In the genomic region with DNA sequence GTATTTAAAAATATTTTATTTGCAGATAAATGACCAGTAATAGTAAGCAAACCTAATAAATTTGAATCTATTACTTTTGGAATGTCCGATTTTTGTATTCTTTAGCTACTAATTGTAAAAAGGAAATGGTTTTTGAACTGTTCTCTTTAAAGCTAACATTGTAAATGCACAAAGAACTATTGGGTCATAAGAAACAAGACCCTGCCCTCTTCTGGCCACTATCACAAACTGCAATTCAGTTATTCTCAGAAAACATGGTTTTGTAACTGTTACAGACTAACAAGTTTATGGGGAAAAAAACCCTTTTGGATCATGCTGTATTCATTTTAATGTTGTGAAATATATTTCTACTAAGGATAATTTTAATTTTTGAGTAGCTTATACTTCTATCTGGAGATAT, we compare ENCODE assay signal across 18 mouse cellular contexts. TPM values are rescaled to one million over a fixed set of nuclear protein-coding genes. Genes with fewer than 3 reads are reported as not detected.
A peak's percentile ranks its signal among the peaks of the same experiment; 100 is the strongest.
DNase-seq lines count a peak whose midpoint lies in the region; ATAC-seq and TF ChIP-seq lines count a peak whose summit lies in the region.
"Had no signal": no experiment of that assay in that cellular context is flagged by ENCODE, and none has a peak within 500 bp of the region (broad histone marks: within the 10 kb centered on the region; RNA-seq: fewer than 3 reads in every experiment).

No protein-coding gene starts in this region.

- 17% methylated on average over 1 of the region's 1 CpGs for WGBS in forebrain, embryonic 14.5 days
- WGBS in forebrain, embryonic 15.5 days, result 31% methylated on average over 1 of the region's 1 CpGs

- H3K9me3 ChIP-seq in forebrain, embryonic 14.5 days (replicated peaks; ENCODE audit: control insufficient read depth, low read length), result no peaks in the 10 kb centered on the region
- no peaks in the 10 kb centered on the region for H3K9me3 ChIP-seq in forebrain, embryonic 15.5 days
- H3K9me3 ChIP-seq: forebrain, embryonic 10.5 days; heart, embryonic 15.5 days; liver, embryonic 13.5 days had no signal

- DNase-seq in forebrain, embryonic 14.5 days (ENCODE audit: low spot score), result peak; percentile 63
- DNase-seq in left cerebral cortex, adult 2 months (ENCODE audit: extremely low spot score in 1 of 2, low spot score in 2 of 2), result no peak
- no peak for DNase-seq in left cerebral cortex, postnatal 25 days (ENCODE audit: low spot score in 2 of 2)
- peak; percentile 34 for DNase-seq in A20 (ENCODE audit: low read depth, low spot score)
- no peak for DNase-seq in cerebellum, adult 9-11 months
- DNase-seq: gastrocnemius, postnatal 14 days; kidney, adult 18-20 months; layer of hippocampus, adult 9-11 months; liver, embryonic 13.5 days; spleen, adult 18-20 months; thymus, adult 18-20 months had no signal

- ATAC-seq in forebrain, embryonic 14.5 days, result no peak
- no peak for ATAC-seq in forebrain, embryonic 15.5 days (replicated peaks)
- peak; percentile 70 for ATAC-seq in activated CD4-positive, CD25-positive, alpha-beta regulatory T cell, adult 4 months
- no peak for ATAC-seq in monocyte, adult 5-6 weeks (replicated peaks; ENCODE audit: insufficient number of reproducible peaks, low FRiP score, low TSS enrichment, poor library complexity, severe bottlenecking)

- peaks cover 5% of the 10 kb centered on the region for H3K27me3 ChIP-seq in forebrain, embryonic 14.5 days (replicated peaks; ENCODE audit: control insufficient read depth, insufficient read depth, low read length)
- H3K27me3 ChIP-seq in forebrain, embryonic 15.5 days, result peaks cover 12% of the 10 kb centered on the region

- no peaks in the 10 kb centered on the region for H3K36me3 ChIP-seq in forebrain, embryonic 14.5 days (ENCODE audit: control insufficient read depth, insufficient read depth, low read length)
- H3K36me3 ChIP-seq in forebrain, embryonic 15.5 days, result no peaks in the 10 kb centered on the region
- H3K36me3 ChIP-seq: heart, embryonic 15.5 days; liver, embryonic 13.5 days had no signal

- no peak overlapping the region for H3K27ac ChIP-seq in forebrain, embryonic 14.5 days (ENCODE audit: low read depth, low read length)
- H3K27ac ChIP-seq in forebrain, embryonic 15.5 days (replicated peaks), result no peak overlapping the region
- H3K27ac ChIP-seq in left cerebral cortex, adult 2 months, result no peak overlapping the region
- H3K27ac ChIP-seq: forebrain, embryonic 10.5 days; heart, embryonic 15.5 days; liver, embryonic 13.5 days had no signal

- TF ChIP-seq CTCF in left cerebral cortex, adult 2 months (IDR thresholded peaks at IDR 0.05), result peak; percentile 73

- peaks cover 5% of the 10 kb centered on the region for H3K4me1 ChIP-seq in forebrain, embryonic 14.5 days (ENCODE audit: control insufficient read depth, insufficient read depth, low read length)
- peaks cover 18% of the 10 kb centered on the region for H3K4me1 ChIP-seq in forebrain, embryonic 15.5 days
- H3K4me1 ChIP-seq: liver, embryonic 13.5 days had no signal

- intact Hi-C loops in left cerebral cortex, adult 2 months (cut with DNase I), result loop anchor here (1.0 to 5.0 kb wide), 3 partner anchors 116 to 545 kb away; no protein-coding TSS in a partner anchor
- intact Hi-C loops in left cerebral cortex, postnatal 25 days (cut with DNase I), result loop anchor here (2.0 to 5.0 kb wide), 3 partner anchors 116 to 545 kb away; no protein-coding TSS in a partner anchor

- no peak overlapping the region for H3K4me2 ChIP-seq in forebrain, embryonic 14.5 days (ENCODE audit: low read length)
- H3K4me2 ChIP-seq in forebrain, embryonic 15.5 days (replicated peaks), result no peak overlapping the region
- H3K4me2 ChIP-seq: heart, embryonic 15.5 days; liver, embryonic 13.5 days; midbrain, embryonic 11.5 days had no signal

- H3K9ac ChIP-seq in forebrain, embryonic 14.5 days (ENCODE audit: low read length), result no peak overlapping the region
- H3K9ac ChIP-seq in forebrain, embryonic 15.5 days (replicated peaks), result no peak overlapping the region
- H3K9ac ChIP-seq: heart, embryonic 15.5 days; liver, embryonic 13.5 days had no signal

- H3K4me3 ChIP-seq in forebrain, embryonic 14.5 days (ENCODE audit: low read depth, low read length), result no peak overlapping the region
- H3K4me3 ChIP-seq in forebrain, embryonic 15.5 days, result no peak overlapping the region
- H3K4me3 ChIP-seq in left cerebral cortex, adult 2 months, result no peak overlapping the region
- H3K4me3 ChIP-seq: heart, embryonic 15.5 days; liver, embryonic 13.5 days had no signal

RNA-seq across cellular contexts. Expression of gene Dmrta1, which starts 13.5 kb away (rescaled TPM):
- polyA plus RNA-seq in forebrain, embryonic 14.5 days (2014; fragmentation: Nextera tagmentation; extraction: Ambion mirVana), result 0.77 and 0.79 TPM in 2 replicates
- polyA plus RNA-seq in forebrain, embryonic 15.5 days (2015; fragmentation: Nextera tagmentation; extraction: Ambion mirVana), result 0.67 and 0.72 TPM in 2 replicates
- total RNA-seq in left cerebral cortex, adult 2 months (2021), result under 1 TPM; 0.43 to 0.63 TPM
- total RNA-seq in left cerebral cortex, postnatal 25 days (2021), result 1 to 10 TPM in 1 of 2 experiments, under 1 TPM in 1; 0.34 to 1.2 TPM
- under 1 TPM in 1 of 2 experiments, not detected in 1; 0.14 TPM for polyA plus RNA-seq in activated CD4-positive, CD25-positive, alpha-beta regulatory T cell, adult 4 months (2017; shearing (Covaris generic))
- 0.75 to 1.6 TPM in 2 of 3 replicates, not detected in the other for total RNA-seq in monocyte, adult 5-6 weeks (2017)
- total RNA-seq: gastrocnemius, postnatal 14 days; neutrophil, adult 5-6 weeks had no signal
- polyA plus RNA-seq: liver, embryonic 13.5 days had no signal

Comparison
In these comparisons a context has a peak if more than half of its experiments do, and no peak if none do; other contexts are left out.
1. DNase-seq: peak in forebrain, embryonic 14.5 days (single experiment) and A20 (single experiment); none in left cerebral cortex, adult 2 months (0 of 2), left cerebral cortex, postnatal 25 days (0 of 2) and cerebellum, adult 9-11 months (single experiment).